Mouse (Mus musculus) left cerebral cortex, adult 2 months (tissue): ENCODE results near the gene Cdkal1. TPM values are rescaled to one million over a fixed set of nuclear protein-coding genes. Genes with fewer than 3 reads are reported as not detected.

Experiments used
- DNase-seq, 2 experiments: peaks; one replicate each; pipeline ENCODE4 v3.0.0; 2021 to 2022; ENCODE audit warnings: low spot score in 2 of 2, mixed read lengths in 1 of 2; ENCODE audit errors: extremely low spot score in 1 of 2
- H3K27ac ChIP-seq: fragments of 200-600 bp; 2 replicates; pipeline ENCODE4 v1.8.1; 2022
- H3K4me3 ChIP-seq: fragments of 200-600 bp; 2 replicates; pipeline ENCODE4 v1.8.1; 2022
- CTCF ChIP-seq: fragments of 200-600 bp; IDR thresholded peaks from 2 replicates; pipeline ENCODE4 v1.8.1; 2022; ENCODE audit warnings: antibody characterized with exemption, mild to moderate bottlenecking, moderate library complexity
- intact Hi-C: fragments of 180-260 bp; cut with DNase I; formaldehyde crosslinking; loops from one replicate; pipeline ENCODE4 v1.15.1; 2025
- total RNA-seq, 2 experiments: library from RNA; stranded (reverse); gene quantifications; 2 replicates each; pipeline ENCODE4 v1.2.3; 2021

Cdkal1 gene
- total RNA-seq, 2 experiments from 2014 or later: 23.2 to 23.8 TPM

DNA sequence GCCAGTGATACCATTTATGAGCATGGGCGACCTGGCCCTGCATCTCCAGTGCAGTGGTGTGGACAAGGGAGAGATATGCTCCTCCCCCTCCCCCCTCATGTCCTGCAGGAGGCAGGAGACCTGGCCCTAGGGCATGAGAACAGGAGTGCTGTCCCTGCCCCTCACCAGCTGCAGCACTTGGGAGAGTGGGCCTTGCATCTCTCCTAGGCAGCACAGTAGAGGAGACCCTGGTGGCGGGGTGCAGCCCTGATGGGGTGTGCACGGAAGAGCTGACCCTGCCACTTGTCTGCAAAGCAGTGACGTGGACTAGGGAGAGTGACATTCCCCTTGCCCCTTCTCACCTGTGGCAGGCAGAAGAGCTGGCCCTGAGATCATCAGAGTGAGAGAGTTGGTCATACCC lies 593.3 kb downstream of the Cdkal1 start:
- intact Hi-C loops: no loop called here
- DNase-seq: no peak

GRCm38 (mm10) chr13:29248535-29248934 lies 606.9 kb downstream of the Cdkal1 start:
- Histone ChIP-seq H3K4me3 (no peak overlapping the region), H3K27ac (no peak overlapping the region)
- DNase-seq: no peak
- intact Hi-C loops: no loop called here
- no peak for TF ChIP-seq CTCF

More for the DNA sequence above, 593.3 kb downstream of the Cdkal1 start:
- TF ChIP-seq CTCF: no peak
- Histone ChIP-seq H3K4me3 (no peak overlapping the region), H3K27ac (no peak overlapping the region)

GRCm38 (mm10) chr13:29247800-29248199 lies 607.7 kb downstream of the Cdkal1 start:
- no peak for DNase-seq
- no peak for TF ChIP-seq CTCF
- H3K4me3 ChIP-seq: no peak overlapping the region
- intact Hi-C loops: no loop called here
- no peak overlapping the region for H3K27ac ChIP-seq

DNA sequence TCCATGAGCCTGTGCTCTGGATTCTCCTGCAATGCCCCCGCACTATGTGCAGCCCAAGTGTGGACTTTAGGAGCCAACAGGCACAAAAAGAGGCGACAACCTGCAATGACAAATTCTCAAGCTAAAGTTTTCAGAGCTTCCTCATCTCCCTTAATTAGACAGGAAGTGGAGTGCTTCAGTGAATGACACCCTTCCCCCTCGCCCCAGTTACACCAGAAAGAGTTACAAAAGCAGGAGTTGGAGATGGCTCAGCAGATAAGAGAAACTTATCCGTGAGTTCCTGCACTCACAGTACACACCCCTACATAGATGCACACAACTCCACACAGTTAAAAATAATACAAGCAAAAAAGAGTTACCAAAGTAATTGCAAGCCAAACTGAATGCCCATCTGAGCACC lies 620.4 kb downstream of the Cdkal1 start:
- intact Hi-C loops: loop anchor here (10.0 kb wide), 1 partner anchor 220 kb away; no protein-coding TSS in a partner anchor
- Histone ChIP-seq H3K27ac (no peak overlapping the region), H3K4me3 (no peak overlapping the region)
- no peak for DNase-seq
- TF ChIP-seq CTCF: no peak

DNA sequence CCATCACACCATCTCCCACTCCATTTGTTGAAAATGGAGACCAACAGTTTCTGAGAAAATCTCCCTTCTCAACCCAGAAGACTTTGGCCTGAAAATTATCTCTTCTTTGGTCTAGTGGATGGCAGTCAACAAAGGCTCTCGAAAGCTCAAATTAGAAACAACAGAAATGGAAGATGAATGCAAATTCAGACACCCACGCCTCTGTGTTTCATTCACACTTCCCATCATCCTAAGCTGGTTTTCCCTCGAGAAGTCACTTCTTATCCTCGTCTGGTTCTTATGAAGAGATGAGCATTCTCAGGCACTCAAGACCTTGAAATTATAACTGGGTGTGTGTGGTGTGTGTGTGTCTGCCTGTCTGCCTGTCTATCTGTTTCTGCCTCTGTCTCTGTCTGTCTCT lies 621.0 kb downstream of the Cdkal1 start:
- intact Hi-C loops: loop anchor here (10.0 kb wide), 1 partner anchor 220 kb away; no protein-coding TSS in a partner anchor
- Histone ChIP-seq H3K27ac (no peak overlapping the region), H3K4me3 (no peak overlapping the region)
- no peak for TF ChIP-seq CTCF
- peak in 1 of 2 experiments; percentile 10 for DNase-seq

- TF ChIP-seq CTCF: no peak
- DNase-seq: no peak
- no peak overlapping the region for H3K4me3 ChIP-seq
- intact Hi-C loops: loop anchor here (10.0 kb wide), 1 partner anchor 219 kb away; no protein-coding TSS in a partner anchor
- H3K27ac ChIP-seq: no peak overlapping the region
These were observed 621.5 kb downstream of the Cdkal1 start for GRCm38 (mm10) chr13:29233970-29234369.

DNA sequence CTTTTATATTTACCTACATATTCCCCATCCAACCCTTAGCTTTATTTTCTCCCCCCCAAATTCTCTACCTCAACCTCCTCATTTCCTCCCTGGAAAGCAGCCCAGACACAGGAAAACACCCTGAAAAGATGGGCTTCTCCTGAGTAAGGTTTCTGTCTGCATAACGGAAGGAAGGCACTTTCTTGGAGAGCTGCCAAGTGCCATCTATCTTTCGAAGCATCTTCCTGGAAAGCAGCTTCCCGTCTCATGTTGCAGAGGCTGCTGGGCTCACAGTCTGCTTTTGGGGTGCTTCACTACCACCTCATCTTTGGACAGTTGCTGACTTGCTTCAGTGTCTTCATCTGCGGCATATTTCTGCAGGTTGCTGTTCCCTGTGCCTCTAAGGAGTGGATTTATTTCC lies 622.8 kb downstream of the Cdkal1 start:
- intact Hi-C loops: loop anchor here (10.0 kb wide), 1 partner anchor 218 kb away; no protein-coding TSS in a partner anchor
- no peak for TF ChIP-seq CTCF
- Histone ChIP-seq H3K27ac (no peak overlapping the region), H3K4me3 (no peak overlapping the region)
- no peak for DNase-seq

DNA sequence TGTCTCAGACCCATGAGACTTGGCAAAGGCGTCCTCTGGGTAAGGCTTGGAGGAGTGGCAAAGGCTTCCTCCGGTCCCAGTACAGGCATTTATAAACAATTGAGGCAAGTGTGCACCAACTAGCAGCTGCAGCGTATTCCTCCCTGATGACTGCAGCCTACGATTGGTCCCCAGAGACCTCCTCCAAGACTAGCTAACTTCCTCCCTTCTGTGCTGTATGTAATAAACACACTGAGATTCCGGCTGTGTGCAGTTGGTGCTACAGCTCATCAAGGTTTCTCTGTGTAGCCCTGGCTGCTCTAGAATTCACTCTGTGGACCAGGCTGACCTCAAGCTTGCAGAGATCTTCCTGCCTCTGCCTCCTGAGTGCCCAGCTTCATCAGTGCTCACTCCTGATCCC lies 630.7 kb downstream of the Cdkal1 start:
- TF ChIP-seq CTCF: no peak
- no peak for DNase-seq
- intact Hi-C loops: no loop called here
- H3K27ac ChIP-seq: no peak overlapping the region
- H3K4me3 ChIP-seq: no peak overlapping the region

GRCm38 (mm10) chr13:29222261-29222838 lies 633.1 kb downstream of the Cdkal1 start:
- no peak for TF ChIP-seq CTCF
- no peak overlapping the region for H3K27ac ChIP-seq
- intact Hi-C loops: no loop called here
- DNase-seq: no peak
- H3K4me3 ChIP-seq: no peak overlapping the region

- intact Hi-C loops: no loop called here
- TF ChIP-seq CTCF: no peak
- H3K4me3 ChIP-seq: no peak overlapping the region
- no peak for DNase-seq
- H3K27ac ChIP-seq: no peak overlapping the region
These were observed 633.8 kb downstream of the Cdkal1 start for GRCm38 (mm10) chr13:29221646-29222045.

DNA sequence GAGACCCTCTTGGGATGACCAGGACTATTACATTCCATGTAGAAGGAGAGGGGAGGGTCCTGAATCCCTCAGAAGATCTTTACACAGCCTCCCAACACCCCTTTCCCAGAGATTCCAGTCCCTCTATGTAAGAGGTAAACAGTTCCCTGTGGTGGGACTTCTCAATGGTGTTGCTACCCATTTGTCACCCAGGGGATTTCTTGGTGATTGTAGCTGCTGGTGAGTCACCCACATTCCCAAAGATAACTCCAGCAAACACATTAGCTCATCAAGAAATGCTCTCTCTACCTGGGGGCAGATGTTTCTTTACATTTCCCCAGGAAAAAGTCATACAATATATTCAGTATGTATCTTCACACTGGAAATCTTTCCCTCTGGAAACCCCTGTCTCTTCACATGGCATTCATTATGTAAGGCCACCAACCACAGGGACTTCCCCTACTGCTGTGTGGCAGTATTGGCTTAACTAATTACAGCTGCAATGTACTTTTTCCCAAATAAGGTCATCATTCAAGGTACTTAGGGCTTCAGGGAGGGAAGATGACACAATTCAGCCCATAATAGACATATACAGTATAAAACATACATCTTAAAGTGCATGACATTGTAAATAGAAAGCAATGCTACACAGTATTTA lies 636.8 kb downstream of the Cdkal1 start:
- intact Hi-C loops: no loop called here
- no peak for TF ChIP-seq CTCF
- Histone ChIP-seq H3K27ac (no peak overlapping the region), H3K4me3 (no peak overlapping the region)
- no peak for DNase-seq

GRCm38 (mm10) chr13:29210159-29211021 lies 645.1 kb downstream of the Cdkal1 start:
- intact Hi-C loops: no loop called here
- H3K4me3 ChIP-seq: peak overlapping the region; percentile 42
- no peak for DNase-seq
- no peak for TF ChIP-seq CTCF
- no peak overlapping the region for H3K27ac ChIP-seq
